Mouse (Mus musculus) hindbrain, postnatal 0 days (tissue): Measurements from ENCODE around the gene Pkp2. TPM values are rescaled to one million over a fixed set of nuclear protein-coding genes. Genes with fewer than 3 reads are reported as not detected.

Experiments used
- ATAC-seq: fragments of 200-750 bp; cut with Nextera tagmentation; 2 replicates; pipeline ENCODE4 v1.8.0; 2017; ENCODE audit warnings: mild to moderate bottlenecking, moderate TSS enrichment, moderate library complexity
- DNase-seq: peaks from one replicate; pipeline ENCODE4 v3.0.0-alpha.2; 2015; ENCODE audit warnings: low spot score
- H3K27ac ChIP-seq: fragments of 300-500 bp; sonication (generic); 2 replicates; pipeline ENCODE4 v1.5.1; 2014; ENCODE audit warnings: mild to moderate bottlenecking
- H3K27me3 ChIP-seq: fragments of 300-500 bp; sonication (generic); 2 replicates; pipeline ENCODE4 v1.6.1; 2014; ENCODE audit warnings: low read length, mixed read lengths; ENCODE audit not compliant: insufficient read depth
- H3K36me3 ChIP-seq: fragments of 300-500 bp; sonication (generic); 2 replicates; pipeline ENCODE4 v1.6.1; 2014; ENCODE audit warnings: low read length, mixed read lengths; ENCODE audit not compliant: insufficient read depth
- H3K4me1 ChIP-seq: fragments of 300-500 bp; sonication (generic); 2 replicates; pipeline ENCODE4 v1.6.1; 2014; ENCODE audit warnings: antibody characterized with exemption, low read length, mixed read lengths; ENCODE audit not compliant: insufficient read depth
- H3K4me2 ChIP-seq: fragments of 300-500 bp; sonication (generic); 2 replicates; pipeline ENCODE4 v1.6.1; 2014; ENCODE audit warnings: low read depth, mild to moderate bottlenecking, low read length, moderate library complexity, mixed read lengths
- H3K4me3 ChIP-seq: fragments of 300-500 bp; sonication (generic); 2 replicates; pipeline ENCODE4 v1.5.1; 2014; ENCODE audit warnings: low read length
- H3K9ac ChIP-seq: fragments of 300-500 bp; sonication (generic); replicated peaks from 2 replicates; pipeline ENCODE4 v1.6.1; 2014; ENCODE audit warnings: mild to moderate bottlenecking, low read length, moderate library complexity, mixed read lengths
- H3K9me3 ChIP-seq: fragments of 300-500 bp; sonication (generic); 2 replicates; pipeline ENCODE4 v1.6.1; 2016; ENCODE audit warnings: low read length, mixed read lengths
- CTCF ChIP-seq: IDR thresholded peaks from 2 replicates; pipeline ENCODE4 v1.5.1; 2016; ENCODE audit warnings: antibody characterized with exemption, control low read depth, low read depth
- WGBS: fragments of 180-500 bp; shearing (Covaris S2); extraction: QIAGEN DNeasy Blood & Tissue Kit; methylation state at CpG from one replicate; pipeline ENCODE4 v1.1.7; 2014; 5-methylcytosine and 5-hydroxymethylcytosine counted together
- polyA plus RNA-seq: library from polyadenylated mRNA; unstranded; fragments of >200 nt; fragmentation: Nextera tagmentation; extraction: Ambion mirVana; gene quantifications from 2 replicates; pipeline ENCODE4 v1.2.1, GENCODE M21; 2015
- total RNA-seq: library from RNA; depleted of rRNA; stranded (reverse); fragments of >200 nt; gene quantifications from 2 replicates; pipeline ENCODE4 v1.2.3, GENCODE M21; 2014

Pkp2 gene
- total and polyA plus RNA-seq, 2 experiments from 2014 or later = 1.4 to 1.9 TPM

- Histone ChIP-seq H3K4me3 (no peak overlapping the region), H3K4me2 (no peak overlapping the region), H3K9ac (no peak overlapping the region), H3K4me1 (no peaks in the 10 kb centered on the region), H3K27ac (no peak overlapping the region), H3K36me3 (no peaks in the 10 kb centered on the region), H3K27me3 (peaks cover 16% of the 10 kb centered on the region; the same call in 1 of the 2 replicates), H3K9me3 (no peaks in the 10 kb centered on the region)
- no peak for TF ChIP-seq CTCF
- 36% methylated on average over 11 of the region's 11 CpGs for WGBS
- DNase-seq (no peak), ATAC-seq (no peak)
These were observed 2.7 kb downstream of the Pkp2 start for GRCm38 (mm10) chr16:16215645-16216387.

GRCm38 (mm10) chr16:16216934-16217333, 3.8 kb downstream of the Pkp2 start:
- H3K27me3 ChIP-seq = peaks cover 16% of the 10 kb centered on the region; the same call in 1 of the 2 replicates
- no peaks in the 10 kb centered on the region for H3K36me3 ChIP-seq
- H3K27ac ChIP-seq = no peak overlapping the region
- ATAC-seq (no peak), DNase-seq (no peak)
- H3K4me1 ChIP-seq = no peaks in the 10 kb centered on the region
- 97% methylated on average over 1 of the region's 1 CpGs for WGBS
- H3K9me3 ChIP-seq = no peaks in the 10 kb centered on the region
- H3K4me2 ChIP-seq = no peak overlapping the region
- no peak overlapping the region for H3K4me3 ChIP-seq
- no peak overlapping the region for H3K9ac ChIP-seq
- TF ChIP-seq CTCF = no peak

- H3K27me3 ChIP-seq = peaks cover 12% of the 10 kb centered on the region; the same call in 1 of the 2 replicates
- H3K9ac ChIP-seq = no peak overlapping the region
- no peak overlapping the region for H3K27ac ChIP-seq
- no peak overlapping the region for H3K4me2 ChIP-seq
- no peak for TF ChIP-seq CTCF
- no peak for ATAC-seq
- H3K4me1 ChIP-seq = no peaks in the 10 kb centered on the region
- no peaks in the 10 kb centered on the region for H3K36me3 ChIP-seq
- DNase-seq = no peak
- no peak overlapping the region for H3K4me3 ChIP-seq
- WGBS = 56% methylated on average over 3 of the region's 3 CpGs
- H3K9me3 ChIP-seq = no peaks in the 10 kb centered on the region
These were observed 6.7 kb downstream of the Pkp2 start for GRCm38 (mm10) chr16:16219835-16220234.

- Histone ChIP-seq H3K9ac (no peak overlapping the region), H3K27ac (no peak overlapping the region), H3K27me3 (no peaks in the 10 kb centered on the region), H3K9me3 (no peaks in the 10 kb centered on the region), H3K4me3 (no peak overlapping the region), H3K4me2 (no peak overlapping the region), H3K36me3 (no peaks in the 10 kb centered on the region), H3K4me1 (no peaks in the 10 kb centered on the region)
- WGBS = 92% methylated on average over 1 of the region's 1 CpGs
- TF ChIP-seq CTCF = no peak
- DNase-seq (no peak), ATAC-seq (no peak)
These were observed 9.5 kb downstream of the Pkp2 start for GRCm38 (mm10) chr16:16222651-16223050.

- Histone ChIP-seq H3K4me2 (no peak overlapping the region), H3K9me3 (no peaks in the 10 kb centered on the region), H3K4me1 (no peaks in the 10 kb centered on the region), H3K27me3 (no peaks in the 10 kb centered on the region), H3K4me3 (no peak overlapping the region), H3K27ac (no peak overlapping the region), H3K9ac (no peak overlapping the region), H3K36me3 (no peaks in the 10 kb centered on the region)
- WGBS = 18% methylated on average over 4 of the region's 4 CpGs
- no peak for TF ChIP-seq CTCF
- no peak for ATAC-seq
- no peak for DNase-seq
These were observed 11.4 kb downstream of the Pkp2 start for GRCm38 (mm10) chr16:16224506-16224924.

- no peak for DNase-seq
These were observed 12.7 kb downstream of the Pkp2 start for GRCm38 (mm10) chr16:16225828-16226227.

GRCm38 (mm10) chr16:16230439-16230838, 17.3 kb downstream of the Pkp2 start:
- Histone ChIP-seq H3K9me3 (no peaks in the 10 kb centered on the region), H3K4me3 (no peak overlapping the region), H3K4me1 (no peaks in the 10 kb centered on the region), H3K36me3 (no peaks in the 10 kb centered on the region), H3K4me2 (no peak overlapping the region), H3K27ac (no peak overlapping the region), H3K9ac (no peak overlapping the region), H3K27me3 (no peaks in the 10 kb centered on the region)
- no peak for DNase-seq
- no peak for TF ChIP-seq CTCF
- WGBS = 95% methylated on average over 5 of the region's 5 CpGs
- ATAC-seq = no peak

More at GRCm38 (mm10) chr16:16225828-16226227, 12.7 kb downstream of the Pkp2 start:
- H3K27me3 ChIP-seq = no peaks in the 10 kb centered on the region
- no peaks in the 10 kb centered on the region for H3K9me3 ChIP-seq
- ATAC-seq = 0 out of 2 replicates have a peak, but pooled peaks have one; percentile 45
- TF ChIP-seq CTCF = no peak
- 66% methylated on average over 22 of the region's 22 CpGs for WGBS
- H3K27ac ChIP-seq = no peak overlapping the region
- no peak overlapping the region for H3K4me3 ChIP-seq
- no peak overlapping the region for H3K9ac ChIP-seq
- peak overlapping the region; percentile 26 for H3K4me2 ChIP-seq
- H3K4me1 ChIP-seq = no peaks in the 10 kb centered on the region
- H3K36me3 ChIP-seq = no peaks in the 10 kb centered on the region
